Mouse (Mus musculus) liver, adult 2 months (tissue): ENCODE data around the gene Hivep2.

ENCODE experiments used
- CTCF ChIP-seq: fragments of 200-500 bp; IDR thresholded peaks from 2 replicates; pipeline ENCODE4 v1.5.1; 2011; ENCODE audit warnings: low read depth, low read length, control low read depth
- POLR2A ChIP-seq: fragments of 200-500 bp; IDR thresholded peaks from 2 replicates; pipeline ENCODE4 v1.6.1; 2011; ENCODE audit warnings: low read length, control low read depth; ENCODE audit not compliant: insufficient read depth; ENCODE audit errors: extremely low read depth

- TF ChIP-seq POLR2A (no peak), CTCF (no peak)
These were observed 134.2 kb downstream of the Hivep2 start for GRCm38 (mm10) chr10:14100041-14100440.
